Mouse (Mus musculus) E14TG2a.4 (cell line): ENCODE results near the gene F10.
"Not testable (repeated sequence)": the region's sequence is repeated elsewhere in the genome, so short reads cannot be mapped to it uniquely, and the experiment has no call there.

Source experiments
- CTCF ChIP-seq: conservative IDR thresholded peaks from 2 replicates; pipeline ENCODE4 v1.5.1; 2014; ENCODE audit warnings: low read length
- NANOG ChIP-seq: IDR thresholded peaks from 2 replicates; pipeline ENCODE4 v1.6.1; 2014; ENCODE audit warnings: borderline replicate concordance, low read length, mixed read lengths
- POU5F1 ChIP-seq: IDR thresholded peaks from 2 replicates; pipeline ENCODE4 v1.6.1; 2014; ENCODE audit warnings: low read length, borderline replicate concordance

DNA sequence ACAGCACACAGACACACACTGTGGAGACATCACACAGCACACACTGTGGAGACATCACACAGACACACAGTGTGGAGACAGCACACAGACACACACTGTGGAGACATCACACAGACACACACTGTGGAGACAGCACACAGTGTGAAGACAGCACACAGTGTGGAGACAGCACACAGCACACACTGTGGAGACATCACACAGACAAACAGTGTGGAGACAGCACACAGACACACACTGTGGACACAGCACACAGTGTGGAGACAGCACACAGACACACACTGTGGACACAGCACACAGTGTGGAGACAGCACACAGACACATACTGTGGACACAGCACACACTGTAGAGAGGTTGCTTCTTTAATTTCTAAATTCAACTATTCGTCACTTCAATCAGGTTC is 38.5 kb downstream of the F10 start:
- TF ChIP-seq CTCF, NANOG, POU5F1: not testable (repeated sequence)
